Mouse (Mus musculus): ENCODE measurements around the gene Dnmt1. TPM values are rescaled to one million over a fixed set of nuclear protein-coding genes. Genes with fewer than 3 reads are reported as not detected.

The Dnmt1 gene
- total and polyA plus RNA-seq, 2 experiments from 2014 or later, result 36.2 to 86.5 TPM

GRCm38 (mm10) chr9:20987953-20988352 lies 28.3 kb upstream of the Dnmt1 start:
- no peaks in the 10 kb centered on the region for H3K4me1 ChIP-seq (ENCODE audit: insufficient read depth, low read length)
- ATAC-seq, result no peak

GRCm38 (mm10) chr9:20986952-20987686 lies 27.4 kb upstream of the Dnmt1 start:
- ATAC-seq, result no peak
- Histone ChIP-seq H3K9ac (replicated peaks; ENCODE audit: low read length) (no peak overlapping the region), H3K27ac (no peak overlapping the region), H3K4me2 (ENCODE audit: low read depth, low read length) (no peak overlapping the region), H3K27me3 (ENCODE audit: insufficient read depth, low read length) (no peaks in the 10 kb centered on the region), H3K36me3 (ENCODE audit: insufficient read depth, low read length) (no peaks in the 10 kb centered on the region), H3K9me3 (ENCODE audit: low read length) (no peaks in the 10 kb centered on the region), H3K4me1 (ENCODE audit: insufficient read depth, low read length) (no peaks in the 10 kb centered on the region), H3K4me3 (ENCODE audit: low read length) (no peak overlapping the region)
- no peak for DNase-seq (ENCODE audit: low spot score)
- WGBS, result 61% methylated on average over 15 of the region's 15 CpGs
- no peak for TF ChIP-seq CTCF (IDR thresholded peaks at IDR 0.05; ENCODE audit: low read depth)

More at GRCm38 (mm10) chr9:20987953-20988352, 28.3 kb upstream of the Dnmt1 start:
- DNase-seq (ENCODE audit: low spot score), result no peak
- H3K4me2 ChIP-seq (ENCODE audit: low read depth, low read length), result no peak overlapping the region
- no peaks in the 10 kb centered on the region for H3K9me3 ChIP-seq (ENCODE audit: low read length)
- no peak overlapping the region for H3K4me3 ChIP-seq (ENCODE audit: low read length)
- no peaks in the 10 kb centered on the region for H3K36me3 ChIP-seq (ENCODE audit: insufficient read depth, low read length)
- no peaks in the 10 kb centered on the region for H3K27me3 ChIP-seq (ENCODE audit: insufficient read depth, low read length)
- 27% methylated on average over 7 of the region's 7 CpGs for WGBS
- no peak for TF ChIP-seq CTCF (IDR thresholded peaks at IDR 0.05; ENCODE audit: low read depth)
- no peak overlapping the region for H3K27ac ChIP-seq
- no peak overlapping the region for H3K9ac ChIP-seq (replicated peaks; ENCODE audit: low read length)

- Histone ChIP-seq H3K27ac (no peak overlapping the region), H3K4me3 (ENCODE audit: low read length) (no peak overlapping the region), H3K9me3 (ENCODE audit: low read length) (no peaks in the 10 kb centered on the region), H3K27me3 (ENCODE audit: insufficient read depth, low read length) (no peaks in the 10 kb centered on the region), H3K4me2 (ENCODE audit: low read depth, low read length) (no peak overlapping the region), H3K9ac (replicated peaks; ENCODE audit: low read length) (no peak overlapping the region), H3K4me1 (ENCODE audit: insufficient read depth, low read length) (no peaks in the 10 kb centered on the region), H3K36me3 (ENCODE audit: insufficient read depth, low read length) (no peaks in the 10 kb centered on the region)
- WGBS, result 67% methylated on average over 5 of the region's 5 CpGs
- DNase-seq (ENCODE audit: low spot score), result no peak
- no peak for ATAC-seq
- TF ChIP-seq CTCF (IDR thresholded peaks at IDR 0.05; ENCODE audit: low read depth), result no peak
These were observed 23.5 kb upstream of the Dnmt1 start for GRCm38 (mm10) chr9:20983169-20983568.

- Histone ChIP-seq H3K9ac (replicated peaks; ENCODE audit: low read length) (no peak overlapping the region), H3K4me2 (ENCODE audit: low read depth, low read length) (no peak overlapping the region), H3K27me3 (ENCODE audit: insufficient read depth, low read length) (no peaks in the 10 kb centered on the region), H3K4me3 (ENCODE audit: low read length) (no peak overlapping the region), H3K9me3 (ENCODE audit: low read length) (no peaks in the 10 kb centered on the region), H3K4me1 (ENCODE audit: insufficient read depth, low read length) (no peaks in the 10 kb centered on the region), H3K36me3 (ENCODE audit: insufficient read depth, low read length) (no peaks in the 10 kb centered on the region), H3K27ac (no peak overlapping the region)
- 60% methylated on average over 3 of the region's 3 CpGs for WGBS
- TF ChIP-seq CTCF (IDR thresholded peaks at IDR 0.05; ENCODE audit: low read depth), result no peak
- no peak for ATAC-seq
- DNase-seq (ENCODE audit: low spot score), result no peak
These were observed 22.5 kb upstream of the Dnmt1 start for GRCm38 (mm10) chr9:20982171-20982570.

GRCm38 (mm10) chr9:20979769-20980168 lies 20.1 kb upstream of the Dnmt1 start:
- H3K4me1 ChIP-seq (ENCODE audit: insufficient read depth, low read length), result peaks cover 11% of the 10 kb centered on the region
- no peak overlapping the region for H3K4me3 ChIP-seq (ENCODE audit: low read length)
- H3K36me3 ChIP-seq (ENCODE audit: insufficient read depth, low read length), result no peaks in the 10 kb centered on the region
- no peak overlapping the region for H3K9ac ChIP-seq (replicated peaks; ENCODE audit: low read length)
- ATAC-seq (no peak), DNase-seq (ENCODE audit: low spot score) (no peak)
- no peaks in the 10 kb centered on the region for H3K27me3 ChIP-seq (ENCODE audit: insufficient read depth, low read length)
- no peak for TF ChIP-seq CTCF (IDR thresholded peaks at IDR 0.05; ENCODE audit: low read depth)
- WGBS, result 91% methylated on average over 7 of the region's 7 CpGs
- no peaks in the 10 kb centered on the region for H3K9me3 ChIP-seq (ENCODE audit: low read length)
- H3K4me2 ChIP-seq (ENCODE audit: low read depth, low read length), result no peak overlapping the region
- H3K27ac ChIP-seq, result no peak overlapping the region

GRCm38 (mm10) chr9:20979181-20979580 lies 19.5 kb upstream of the Dnmt1 start:
- H3K4me2 ChIP-seq (ENCODE audit: low read depth, low read length), result no peak overlapping the region
- no peaks in the 10 kb centered on the region for H3K9me3 ChIP-seq (ENCODE audit: low read length)
- peaks cover 12% of the 10 kb centered on the region for H3K4me1 ChIP-seq (ENCODE audit: insufficient read depth, low read length)
- TF ChIP-seq CTCF (IDR thresholded peaks at IDR 0.05; ENCODE audit: low read depth), result no peak
- no peaks in the 10 kb centered on the region for H3K36me3 ChIP-seq (ENCODE audit: insufficient read depth, low read length)
- DNase-seq (ENCODE audit: low spot score), result no peak
- 77% methylated on average over 5 of the region's 5 CpGs for WGBS
- no peak overlapping the region for H3K9ac ChIP-seq (replicated peaks; ENCODE audit: low read length)
- no peak overlapping the region for H3K27ac ChIP-seq
- H3K4me3 ChIP-seq (ENCODE audit: low read length), result no peak overlapping the region
- H3K27me3 ChIP-seq (ENCODE audit: insufficient read depth, low read length), result no peaks in the 10 kb centered on the region
- no peak for ATAC-seq

- no peak overlapping the region for H3K4me2 ChIP-seq (ENCODE audit: low read depth, low read length)
- no peak for TF ChIP-seq CTCF (IDR thresholded peaks at IDR 0.05; ENCODE audit: low read depth)
- no peak overlapping the region for H3K4me3 ChIP-seq (ENCODE audit: low read length)
- H3K27ac ChIP-seq, result no peak overlapping the region
- peaks cover 12% of the 10 kb centered on the region for H3K4me1 ChIP-seq (ENCODE audit: insufficient read depth, low read length)
- H3K27me3 ChIP-seq (ENCODE audit: insufficient read depth, low read length), result no peaks in the 10 kb centered on the region
- no peak for ATAC-seq
- DNase-seq (ENCODE audit: low spot score), result no peak
- no peaks in the 10 kb centered on the region for H3K9me3 ChIP-seq (ENCODE audit: low read length)
- H3K9ac ChIP-seq (replicated peaks; ENCODE audit: low read length), result no peak overlapping the region
- WGBS, result 54% methylated on average over 10 of the region's 10 CpGs
- H3K36me3 ChIP-seq (ENCODE audit: insufficient read depth, low read length), result no peaks in the 10 kb centered on the region
These were observed 18.9 kb upstream of the Dnmt1 start for GRCm38 (mm10) chr9:20978409-20979095.

Data from hindbrain, postnatal 0 days (tissue).